Mouse (Mus musculus) bone marrow macrophage, adult 2 months (primary cell): Measurements from ENCODE around the gene Serpina5. TPM values are rescaled to one million over a fixed set of nuclear protein-coding genes. Genes with fewer than 3 reads are reported as not detected.

ENCODE experiments used
- H3K27ac ChIP-seq: 2 replicates; pipeline ENCODE4 v1.5.1; 2012; ENCODE audit warnings: low read depth, low read length; ENCODE audit not compliant: insufficient read depth
- H3K4me1 ChIP-seq: 2 replicates; pipeline ENCODE4 v1.6.1; 2012; ENCODE audit warnings: low read length; ENCODE audit not compliant: control insufficient read depth, insufficient read depth
- H3K4me3 ChIP-seq: 2 replicates; pipeline ENCODE4 v1.5.1; 2012; ENCODE audit warnings: mild to moderate bottlenecking, low read length, moderate library complexity; ENCODE audit not compliant: insufficient read depth
- CTCF ChIP-seq: IDR thresholded peaks from 2 replicates; pipeline ENCODE4 v1.5.1; 2012; ENCODE audit warnings: low read depth, mild to moderate bottlenecking, low read length, moderate library complexity
- POLR2A ChIP-seq: IDR thresholded peaks from 2 replicates; pipeline ENCODE4 v1.6.1; 2012; ENCODE audit warnings: mild to moderate bottlenecking, low read depth, low read length, borderline replicate concordance
- polyA plus RNA-seq: library from polyadenylated mRNA; stranded (reverse); fragments of >200 nt; gene quantifications from 2 replicates; pipeline ENCODE4 v1.2.4, GENCODE M21; 2012; ENCODE audit not compliant: missing spikeins, insufficient read depth, insufficient read length

The Serpina5 gene
- polyA plus RNA-seq, 1 experiment, result not detected

DNA sequence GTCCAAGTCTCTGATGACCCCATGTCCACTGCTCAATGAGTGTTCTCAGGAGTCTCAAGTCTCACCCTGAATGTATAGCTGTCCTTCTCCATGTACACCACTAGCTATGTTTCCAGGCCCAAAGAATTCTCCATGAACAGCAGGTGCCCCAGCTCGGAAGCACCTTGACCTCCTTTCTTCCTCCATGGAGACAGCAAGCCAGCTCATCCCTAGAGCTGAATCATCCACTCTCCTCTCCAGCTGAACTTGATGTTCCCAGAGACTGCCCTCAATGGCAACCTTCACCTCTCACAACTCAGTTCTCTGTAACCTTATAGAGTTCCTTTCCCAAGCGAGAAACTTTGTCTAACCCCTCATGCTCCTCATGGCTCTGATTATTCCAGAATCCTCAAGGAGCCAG is 44.7 kb downstream of the Serpina5 start:
- TF ChIP-seq CTCF (no peak), POLR2A (no peak)
- Histone ChIP-seq H3K27ac (no peak overlapping the region), H3K4me3 (no peak overlapping the region), H3K4me1 (no peaks in the 10 kb centered on the region)

DNA sequence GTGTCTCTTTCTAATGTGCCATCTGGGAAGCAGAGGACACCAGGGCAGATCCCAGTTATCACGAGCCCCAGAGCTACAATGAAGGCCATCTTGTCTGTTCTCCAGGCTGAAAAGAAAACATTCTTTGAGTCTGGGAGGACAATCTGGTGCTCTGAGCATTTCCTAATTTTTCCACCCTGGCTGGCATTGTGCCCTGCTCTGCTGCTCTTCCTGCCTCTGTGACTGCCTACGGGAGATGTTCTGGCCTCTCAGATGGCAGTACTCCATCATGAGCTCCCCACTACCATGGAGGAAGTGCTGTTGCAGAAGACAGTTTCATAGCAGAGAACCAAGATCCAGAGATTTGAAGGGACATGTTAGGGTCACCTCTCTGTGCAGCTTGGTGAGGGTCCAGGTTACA is 51.1 kb downstream of the Serpina5 start:
- no peaks in the 10 kb centered on the region for H3K4me1 ChIP-seq
- H3K4me3 ChIP-seq, result no peak overlapping the region
- no peak overlapping the region for H3K27ac ChIP-seq
- no peak for TF ChIP-seq POLR2A
- no peak for TF ChIP-seq CTCF

DNA sequence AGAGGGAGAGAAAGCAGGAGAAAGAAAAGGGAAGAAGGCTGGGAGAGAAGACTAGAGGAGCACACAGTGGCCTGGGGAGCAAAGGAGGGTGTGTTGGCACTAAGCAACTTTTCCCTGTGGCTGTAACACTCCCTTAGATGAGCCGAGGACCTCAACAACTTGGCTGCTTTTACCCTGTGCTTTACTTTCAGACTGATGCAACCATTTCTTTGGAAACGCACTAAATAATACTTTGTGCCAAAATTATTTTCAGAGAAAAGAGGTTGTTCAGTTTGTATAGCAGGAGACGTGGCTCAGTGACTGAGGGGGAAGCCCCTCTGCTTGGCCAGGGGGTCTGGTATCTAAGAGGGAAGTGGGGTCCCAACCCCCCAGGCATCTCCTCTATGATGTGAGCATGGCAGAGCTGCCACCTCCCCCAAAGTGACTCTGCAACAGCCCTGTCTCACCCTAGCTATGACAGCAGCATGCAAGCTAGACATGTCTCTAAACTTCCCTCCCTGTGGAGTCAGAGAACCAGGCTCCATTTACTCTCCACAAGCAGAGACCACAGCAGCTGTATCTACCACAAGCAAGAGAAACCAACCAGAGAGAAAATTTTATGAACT is 52.2 kb downstream of the Serpina5 start:
- Histone ChIP-seq H3K4me3 (no peak overlapping the region), H3K27ac (no peak overlapping the region), H3K4me1 (no peaks in the 10 kb centered on the region)
- TF ChIP-seq POLR2A (no peak), CTCF (no peak)

DNA sequence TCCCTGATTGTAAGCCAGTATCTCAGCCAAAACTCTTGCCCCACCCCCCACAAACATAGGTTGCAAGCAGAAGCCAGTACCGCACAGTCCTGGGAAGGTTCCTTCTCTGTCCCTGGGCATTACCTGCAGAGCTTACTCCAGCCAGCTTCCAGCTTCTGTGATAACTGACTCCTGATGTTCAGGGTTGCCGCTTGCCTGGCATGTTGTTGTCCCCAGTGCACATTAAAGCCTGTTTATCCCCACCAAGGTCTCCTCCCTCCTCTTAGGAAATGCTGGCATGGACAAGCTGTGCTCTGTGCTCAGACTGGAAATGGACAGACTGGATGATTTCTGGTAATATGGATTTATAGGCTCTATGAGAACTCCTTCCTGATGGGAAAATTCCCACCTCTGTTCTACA is 52.7 kb downstream of the Serpina5 start, which contains the start of gene Serpina3c:
TSS of gene Serpina3c (minus strand) at position 215 of the 400 bp plus-strand sequence.
- H3K4me3 ChIP-seq, result no peak within 1 kb of the TSS
- H3K27ac ChIP-seq, result no peak within 1 kb of the TSS
- TF ChIP-seq POLR2A, result no peak
- no peak for TF ChIP-seq CTCF
- H3K4me1 ChIP-seq, result no peaks in the 10 kb centered on the region

Other genes with a start within 250 kb of the Serpina5 start
- gene Serpina1a, start 237.6 kb upstream of the Serpina5 start, polyA plus RNA-seq, result not detected in 2 replicates
- gene Serpina1c, start 196.2 kb upstream of the Serpina5 start, polyA plus RNA-seq, result not detected in 2 replicates
- gene Serpina1e, start 142.1 kb upstream of the Serpina5 start, polyA plus RNA-seq, result not detected in 2 replicates
- gene Serpina11, start 111.2 kb upstream of the Serpina5 start, polyA plus RNA-seq, result not detected in 2 replicates
- gene Serpina9, start 87.4 kb upstream of the Serpina5 start, polyA plus RNA-seq, result not detected in 2 replicates
- gene Serpina12, start 56.7 kb upstream of the Serpina5 start, polyA plus RNA-seq, result not detected in 2 replicates
- gene Serpina3a, start 11.6 kb downstream of the Serpina5 start, polyA plus RNA-seq, result not detected in 2 replicates
- not detected in 2 replicates for gene Serpina3b, start 26.9 kb downstream of the Serpina5 start, polyA plus RNA-seq
- not detected in 2 replicates for gene Serpina3c, start 52.8 kb downstream of the Serpina5 start, polyA plus RNA-seq
- not detected in 2 replicates for gene Serpina3f, start 113.4 kb downstream of the Serpina5 start, polyA plus RNA-seq
- 0.66 and 0.75 TPM in 2 replicates for gene Serpina3g, start 135.1 kb downstream of the Serpina5 start, polyA plus RNA-seq
- not detected in 2 replicates for gene Serpina3i, start 162.0 kb downstream of the Serpina5 start, polyA plus RNA-seq
- gene Serpina3j, start 213.4 kb downstream of the Serpina5 start, polyA plus RNA-seq, result not detected in 2 replicates
- gene Serpina3k, start 237.4 kb downstream of the Serpina5 start, polyA plus RNA-seq, result not detected in 2 replicates
- not detected in 2 replicates for gene Serpina3m, start 237.4 kb downstream of the Serpina5 start, polyA plus RNA-seq